In the genomic region with DNA sequence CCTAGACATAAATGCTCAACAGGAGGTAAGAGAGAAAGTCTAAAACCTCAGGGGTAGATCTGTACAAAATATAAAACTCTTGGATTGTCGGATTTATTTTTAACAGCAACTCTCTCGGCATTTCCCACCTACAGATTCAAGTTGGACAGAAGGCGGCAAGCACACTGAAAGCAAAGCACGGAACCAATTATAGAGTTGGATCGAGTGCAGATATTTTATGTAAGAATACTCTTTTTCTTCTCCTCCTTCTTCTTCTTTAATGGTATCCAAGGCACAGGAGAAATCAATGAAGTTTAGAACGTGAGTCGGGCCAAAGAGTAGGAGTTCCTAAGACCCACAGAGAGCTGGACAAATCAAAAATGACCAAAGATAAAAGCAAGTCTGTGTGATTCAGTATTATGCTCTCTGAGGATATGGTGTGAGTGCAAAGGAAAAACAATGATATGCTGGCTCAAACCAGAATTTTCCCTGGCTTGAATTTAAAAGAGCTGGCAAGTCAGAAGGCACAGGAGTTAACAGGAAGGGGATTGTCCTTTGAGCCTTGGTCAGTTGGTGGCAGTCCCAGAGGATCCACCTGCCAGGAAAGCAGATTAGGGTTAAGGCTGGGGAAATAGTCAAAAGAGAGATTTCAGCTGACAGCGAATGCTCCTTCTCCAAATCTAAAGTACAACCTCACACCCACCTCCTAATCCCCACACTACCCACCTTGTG, we compare ENCODE assay signal across 11 mouse cellular contexts.
DNase-seq lines count a peak whose midpoint lies in the region.
"Had no signal": no experiment of that assay in that cellular context is flagged by ENCODE, and none has a peak within 500 bp of the region (broad histone marks: within the 10 kb centered on the region; RNA-seq: fewer than 3 reads in every experiment).

No protein-coding gene starts in this region.

- peak; percentile 37 for DNase-seq in layer of hippocampus, adult 11-12 months (ENCODE audit: low spot score)
- DNase-seq in layer of hippocampus, postnatal 25 days (ENCODE audit: extremely low spot score in 1 of 2, low spot score in 1 of 2), result no peak
- DNase-seq in layer of hippocampus, adult 18-20 months (ENCODE audit: low spot score in 2 of 2), result peak; percentile 10 to 67
- DNase-seq in layer of hippocampus, postnatal 10 days (ENCODE audit: low spot score in 2 of 2), result peak; percentile 11 to 38
- DNase-seq in right cerebral cortex, postnatal 25 days, result peak; percentile 28
- DNase-seq in adrenal gland, postnatal 14 days, result no peak
- no peak for DNase-seq in Muller cell, postnatal 12 days (ENCODE audit: inconsistent ontology term)
- DNase-seq: adrenal gland, adult 2 months; kidney, adult 2 months; kidney, postnatal 25 days; lung, postnatal 10 days had no signal

Comparison
In these comparisons a context has a peak if more than half of its experiments do, and no peak if none do; other contexts are left out.
1. DNase-seq: peak in layer of hippocampus, adult 11-12 months (single experiment), layer of hippocampus, adult 18-20 months (2 of 2), layer of hippocampus, postnatal 10 days (2 of 2) and right cerebral cortex, postnatal 25 days (single experiment); none in layer of hippocampus, postnatal 25 days (0 of 2), adrenal gland, postnatal 14 days (single experiment) and Muller cell, postnatal 12 days (single experiment).